Mouse (Mus musculus) megakaryocyte, embryonic 14.5 days (primary cell): ENCODE data around the gene Pkd1l2. TPM values are rescaled to one million over a fixed set of nuclear protein-coding genes. Genes with fewer than 3 reads are reported as not detected.

Source experiments
- H3K27me3 ChIP-seq: replicated peaks from 2 replicates; pipeline ENCODE3; 2012; ENCODE audit warnings: inconsistent platforms
- H3K36me3 ChIP-seq: replicated peaks from 2 replicates; pipeline ENCODE3; 2012; ENCODE audit warnings: low read length, inconsistent platforms, mixed read lengths
- H3K4me1 ChIP-seq: 2 replicates; pipeline ENCODE4 v1.6.1; 2012; ENCODE audit warnings: inconsistent platforms
- H3K4me3 ChIP-seq: replicated peaks from 2 replicates; pipeline ENCODE3; 2012; ENCODE audit warnings: moderate library complexity, mild to moderate bottlenecking, inconsistent platforms
- H3K9me3 ChIP-seq: 2 replicates; pipeline ENCODE4 v1.6.1; 2012; ENCODE audit warnings: inconsistent platforms
- FLI1 ChIP-seq: IDR thresholded peaks from 2 replicates; pipeline ENCODE4 v1.6.1; 2012; ENCODE audit warnings: low read length, inconsistent platforms, mixed read lengths
- GATA1 ChIP-seq: IDR thresholded peaks from 3 replicates; pipeline ENCODE4 v1.6.1; 2012; ENCODE audit warnings: mixed read lengths, low read length, inconsistent platforms, borderline replicate concordance
- polyA plus RNA-seq: library from polyadenylated mRNA; stranded (reverse); fragments of >175 nt; gene quantifications from 2 replicates; pipeline ENCODE4 v1.2.3, GENCODE M21; 2012; ENCODE audit warnings: low replicate concordance; ENCODE audit not compliant: insufficient read depth

The Pkd1l2 gene
- polyA plus RNA-seq, 1 experiment: 0.63 TPM

DNA sequence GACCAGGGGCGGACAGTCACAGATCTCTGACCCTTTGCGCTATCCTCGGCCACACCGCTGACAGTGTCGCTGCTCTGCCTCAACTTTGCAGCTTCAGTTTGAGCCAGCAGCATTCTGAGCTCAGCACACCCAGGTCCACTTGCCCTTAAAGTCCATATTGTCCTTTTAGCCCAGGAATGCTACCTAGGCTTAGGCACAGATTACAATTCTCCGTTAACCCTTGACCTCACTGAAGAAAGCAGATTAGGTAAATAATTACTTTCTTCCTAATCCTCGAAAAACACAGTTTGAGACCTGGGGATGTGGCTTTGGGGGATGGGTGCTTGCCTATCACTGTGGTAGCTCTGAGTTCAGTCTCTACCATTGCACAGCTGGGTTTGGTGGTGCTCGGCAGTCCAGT, 91.0 kb downstream of the Pkd1l2 start:
- no peaks in the 10 kb centered on the region for H3K9me3 ChIP-seq
- H3K4me1 ChIP-seq: peaks cover 35% of the 10 kb centered on the region
- peaks cover 39% of the 10 kb centered on the region for H3K36me3 ChIP-seq
- no peak for TF ChIP-seq GATA1
- no peak for TF ChIP-seq FLI1
- H3K4me3 ChIP-seq: peak overlapping the region; percentile 21
- no peaks in the 10 kb centered on the region for H3K27me3 ChIP-seq

DNA sequence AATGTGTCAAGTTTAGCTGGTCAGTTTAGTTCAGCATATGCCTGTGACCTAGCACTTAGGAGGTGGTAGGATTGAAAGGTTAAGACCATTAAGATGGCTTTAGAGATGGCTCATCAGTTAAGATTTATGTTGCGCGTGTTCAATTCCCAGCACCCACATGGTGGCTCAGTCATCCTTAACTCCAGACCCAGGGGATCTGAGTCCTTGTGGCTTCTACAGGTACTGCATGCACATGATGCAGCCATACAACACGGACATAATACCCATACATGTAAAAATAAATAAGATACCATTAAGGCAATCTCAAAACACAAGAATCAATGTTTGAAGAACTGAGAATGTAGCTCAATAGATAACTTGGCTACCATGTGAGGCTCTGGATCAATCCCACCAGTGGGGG, 92.4 kb downstream of the Pkd1l2 start:
- TF ChIP-seq GATA1: no peak
- TF ChIP-seq FLI1: no peak
- Histone ChIP-seq H3K36me3 (peaks cover 52% of the 10 kb centered on the region), H3K4me1 (peaks cover 30% of the 10 kb centered on the region)

DNA sequence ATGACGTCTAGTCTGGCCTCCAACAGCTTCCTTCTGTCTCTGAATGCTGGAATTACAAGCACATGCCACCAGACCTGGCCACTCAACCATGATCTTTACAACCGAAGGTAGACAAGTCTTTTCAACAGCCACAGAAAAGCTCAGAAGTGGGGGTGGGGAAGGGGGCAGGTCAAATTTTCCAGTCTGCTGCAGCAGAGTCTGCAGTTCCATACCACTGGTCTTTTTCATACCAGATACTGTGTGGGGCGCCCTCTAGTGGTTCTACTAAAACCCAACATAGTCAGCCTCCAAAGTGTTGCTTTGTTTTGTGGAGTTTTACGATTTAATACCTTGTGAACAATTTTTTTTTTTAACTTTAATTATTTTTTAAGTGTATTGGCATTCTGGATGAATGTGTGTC, 102.1 kb downstream of the Pkd1l2 start:
- Histone ChIP-seq H3K4me1 (peaks cover 29% of the 10 kb centered on the region), H3K27me3 (peaks cover 3% of the 10 kb centered on the region), H3K4me3 (peak overlapping the region; percentile 85), H3K9me3 (no peaks in the 10 kb centered on the region), H3K36me3 (peaks cover 23% of the 10 kb centered on the region)
- TF ChIP-seq GATA1: no peak
- no peak for TF ChIP-seq FLI1

More for the DNA sequence above, 92.4 kb downstream of the Pkd1l2 start:
- Histone ChIP-seq H3K27me3 (no peaks in the 10 kb centered on the region), H3K9me3 (no peaks in the 10 kb centered on the region), H3K4me3 (no peak overlapping the region)

DNA sequence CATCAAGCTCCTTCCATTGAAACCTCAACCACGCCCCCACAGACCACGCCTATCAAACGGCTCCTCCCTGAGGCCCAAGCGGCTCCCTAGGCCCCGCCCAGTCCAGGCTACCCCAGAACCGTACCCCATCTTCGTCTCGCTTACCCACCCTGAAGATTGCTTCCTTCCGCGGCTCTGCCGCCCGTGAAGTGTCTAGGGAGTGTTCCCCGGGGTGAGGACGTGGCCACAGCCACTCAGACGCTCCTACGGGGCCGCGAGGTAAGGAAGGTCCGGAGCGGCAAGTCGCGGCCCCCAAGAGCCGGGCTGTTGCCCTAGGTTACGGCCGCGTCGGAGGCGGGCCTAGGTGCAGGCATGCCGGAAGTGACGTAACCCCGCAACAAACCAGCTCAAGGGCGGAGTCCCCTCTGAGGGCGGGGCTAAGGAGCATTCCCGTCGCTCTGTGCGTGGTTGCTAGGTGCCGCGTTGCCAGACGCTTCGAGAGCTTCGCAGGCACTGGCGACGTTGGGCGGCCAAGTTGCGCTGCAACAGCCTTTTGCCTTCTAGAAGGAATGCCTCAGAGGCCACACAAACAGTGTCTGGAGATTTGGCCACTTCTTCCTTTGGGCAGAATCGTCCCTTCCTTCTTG, 103.5 kb downstream of the Pkd1l2 start, which contains the start of gene 1700030J22Rik:
Gene 1700030J22Rik, minus strand, starts transcription at position 329 of the 626 bp plus-strand sequence.
- Histone ChIP-seq H3K9me3 (no peaks in the 10 kb centered on the region), H3K4me1 (peaks cover 34% of the 10 kb centered on the region), H3K4me3 (peak within 1 kb of the TSS; percentile 95), H3K36me3 (peaks cover 12% of the 10 kb centered on the region), H3K27me3 (peaks cover 15% of the 10 kb centered on the region)
- TF ChIP-seq FLI1 (no peak), GATA1 (no peak)

DNA sequence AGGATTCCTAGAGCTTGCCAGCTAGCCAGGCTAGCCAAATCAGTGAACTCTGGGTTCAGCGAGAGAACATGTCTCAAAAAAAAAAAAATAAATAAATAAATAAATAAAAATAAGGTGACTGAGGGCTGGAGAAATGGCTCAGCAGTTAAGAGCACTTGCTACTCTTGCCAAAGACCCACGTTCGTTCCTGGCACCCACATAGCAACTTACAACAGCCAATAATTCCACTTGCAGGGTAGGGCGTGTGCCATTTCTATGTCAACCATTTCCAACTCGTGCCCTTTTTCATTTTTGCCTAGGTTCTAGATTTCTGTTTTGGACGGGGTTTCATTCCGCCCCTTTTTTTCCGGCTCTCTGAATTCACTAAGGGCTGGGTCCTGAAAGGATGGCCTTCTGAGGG, 104.2 kb downstream of the Pkd1l2 start:
- TF ChIP-seq FLI1: no peak
- TF ChIP-seq GATA1: no peak
- Histone ChIP-seq H3K27me3 (peaks cover 19% of the 10 kb centered on the region), H3K9me3 (no peaks in the 10 kb centered on the region), H3K4me1 (peaks cover 34% of the 10 kb centered on the region), H3K36me3 (peaks cover 6% of the 10 kb centered on the region), H3K4me3 (peak overlapping the region; percentile 95)

DNA sequence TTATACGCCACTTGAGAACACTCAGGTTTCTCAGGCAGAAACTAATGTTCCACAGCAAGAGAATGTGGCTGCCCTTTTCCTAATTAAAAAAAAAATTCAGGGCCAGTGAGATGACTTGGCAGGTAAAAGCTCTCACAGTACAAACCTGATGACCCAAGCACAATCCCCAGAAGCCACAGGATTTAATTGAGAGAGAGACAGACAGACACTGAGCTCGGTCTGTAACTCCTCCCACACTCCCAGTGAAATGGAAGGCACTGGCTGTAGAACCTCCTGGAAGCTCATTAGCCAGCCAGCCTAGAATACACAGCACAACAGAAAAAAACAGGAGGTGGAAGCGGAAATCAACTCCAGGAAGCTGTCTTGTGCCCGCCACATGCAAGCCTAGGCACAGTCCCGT, 106.6 kb downstream of the Pkd1l2 start:
- peaks cover 32% of the 10 kb centered on the region for H3K27me3 ChIP-seq
- no peak overlapping the region for H3K4me3 ChIP-seq
- H3K4me1 ChIP-seq: peaks cover 37% of the 10 kb centered on the region
- TF ChIP-seq FLI1: no peak
- TF ChIP-seq GATA1: no peak
- no peaks in the 10 kb centered on the region for H3K36me3 ChIP-seq
- no peaks in the 10 kb centered on the region for H3K9me3 ChIP-seq

DNA sequence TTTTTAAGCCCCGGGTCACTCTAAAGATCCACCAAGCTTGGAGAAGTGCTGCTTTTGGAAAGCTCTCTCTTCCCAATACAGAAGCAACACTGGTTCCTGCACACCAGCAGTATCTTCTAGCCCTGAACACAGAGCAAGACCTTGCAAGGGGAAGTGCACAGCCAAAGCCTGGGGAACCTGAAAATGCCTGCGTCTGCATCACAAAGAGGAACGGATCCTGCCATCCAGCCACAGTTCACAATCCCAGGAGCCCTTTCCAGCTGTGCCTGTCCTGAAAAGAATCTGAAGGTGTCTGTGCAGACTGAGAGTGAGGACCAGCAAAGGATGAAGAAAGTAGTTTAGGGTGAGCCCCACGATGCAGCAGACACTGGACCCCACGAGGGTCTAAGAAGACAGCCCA, 107.2 kb downstream of the Pkd1l2 start:
- Histone ChIP-seq H3K27me3 (peaks cover 35% of the 10 kb centered on the region), H3K4me1 (peaks cover 40% of the 10 kb centered on the region), H3K9me3 (no peaks in the 10 kb centered on the region), H3K4me3 (no peak overlapping the region), H3K36me3 (no peaks in the 10 kb centered on the region)
- TF ChIP-seq GATA1: no peak
- no peak for TF ChIP-seq FLI1

DNA sequence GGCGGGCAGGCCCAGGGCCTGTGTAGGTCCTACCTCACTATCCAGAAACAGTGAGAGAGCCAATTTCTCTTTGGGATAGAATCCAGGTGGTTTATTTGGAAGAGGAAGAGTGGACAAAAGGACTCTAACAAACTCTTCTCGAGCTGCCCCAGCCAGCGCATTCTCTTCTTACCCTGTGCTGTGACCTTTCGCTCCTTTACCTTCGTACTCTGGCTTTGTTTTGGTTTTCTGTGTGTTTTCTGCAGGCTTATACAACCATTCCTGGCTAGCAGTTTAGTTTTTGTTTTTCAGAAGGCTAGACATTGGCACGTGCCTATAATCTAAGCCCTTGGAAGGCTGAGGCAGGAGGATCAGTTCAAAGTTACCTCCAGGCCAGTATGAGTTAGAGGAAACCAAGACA, 112.7 kb downstream of the Pkd1l2 start:
- H3K9me3 ChIP-seq: no peaks in the 10 kb centered on the region
- no peaks in the 10 kb centered on the region for H3K36me3 ChIP-seq
- no peak overlapping the region for H3K4me3 ChIP-seq
- TF ChIP-seq GATA1: no peak
- H3K27me3 ChIP-seq: peaks cover 26% of the 10 kb centered on the region
- peaks cover 8% of the 10 kb centered on the region; the same call in 1 of the 2 replicates for H3K4me1 ChIP-seq

DNA sequence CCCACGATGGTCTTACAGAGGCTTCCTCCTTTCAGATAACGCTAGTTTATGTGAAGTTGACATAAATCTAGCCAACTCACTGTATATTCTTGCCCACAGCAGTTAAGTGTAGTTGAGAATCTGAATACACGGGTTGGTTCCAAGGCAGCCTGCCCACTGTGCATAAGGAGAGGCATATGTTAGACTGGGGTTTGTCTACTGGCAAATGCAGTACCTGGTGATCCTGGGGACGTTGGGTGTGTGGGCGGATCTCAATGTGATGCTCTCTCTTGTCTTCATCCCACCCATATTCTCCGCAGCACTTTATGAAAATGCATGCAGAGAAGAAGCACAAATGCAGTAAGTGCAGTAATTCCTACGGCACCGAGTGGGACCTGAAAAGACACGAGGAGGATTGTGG, 127.8 kb downstream of the Pkd1l2 start:
- Histone ChIP-seq H3K4me1 (peaks cover 50% of the 10 kb centered on the region), H3K36me3 (peaks cover 71% of the 10 kb centered on the region), H3K4me3 (no peak overlapping the region), H3K9me3 (no peaks in the 10 kb centered on the region), H3K27me3 (no peaks in the 10 kb centered on the region)
- no peak for TF ChIP-seq FLI1
- TF ChIP-seq GATA1: no peak

DNA sequence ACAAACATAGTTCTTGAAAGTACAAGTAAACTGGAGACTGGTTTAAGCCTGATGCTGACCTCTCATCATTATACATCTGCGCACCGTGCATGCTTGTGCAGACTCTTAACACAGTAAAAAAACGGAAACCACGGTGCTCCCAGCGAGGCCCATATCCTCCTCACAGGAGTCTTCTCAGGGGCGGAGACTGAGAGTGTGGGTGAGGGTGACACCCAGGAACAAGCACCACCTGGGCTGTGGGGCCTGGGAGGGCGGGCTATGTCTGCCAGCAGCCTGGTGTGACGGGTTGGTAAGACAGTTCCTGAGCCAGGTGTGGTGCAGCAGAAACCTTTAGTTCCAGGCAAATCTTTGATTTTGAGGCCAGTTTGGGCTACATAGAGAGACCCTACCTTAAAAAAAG, 129.8 kb downstream of the Pkd1l2 start:
- H3K4me3 ChIP-seq: no peak overlapping the region
- no peaks in the 10 kb centered on the region for H3K9me3 ChIP-seq
- H3K36me3 ChIP-seq: peaks cover 51% of the 10 kb centered on the region
- no peak for TF ChIP-seq GATA1
- TF ChIP-seq FLI1: no peak
- H3K4me1 ChIP-seq: peaks cover 49% of the 10 kb centered on the region
- no peaks in the 10 kb centered on the region for H3K27me3 ChIP-seq

DNA sequence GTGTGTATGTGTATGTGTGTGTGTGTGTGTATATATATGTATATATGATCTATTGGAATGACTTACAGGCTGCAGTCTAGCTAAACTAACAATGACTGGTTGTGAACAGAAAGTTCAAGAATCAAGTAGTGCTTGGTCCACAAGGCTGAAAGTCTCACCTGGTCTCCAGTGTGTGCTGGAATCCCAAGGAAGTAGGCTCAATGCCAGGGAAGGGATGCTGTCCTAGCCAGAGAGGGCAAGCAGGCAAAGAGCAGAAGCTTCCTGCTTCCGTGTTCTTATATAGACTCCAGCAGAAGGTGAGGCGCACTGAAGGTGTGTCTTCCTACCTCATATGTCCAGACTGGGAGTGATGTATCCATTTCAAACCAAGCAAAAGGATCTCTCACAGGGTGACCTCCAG, 130.5 kb downstream of the Pkd1l2 start:
- Histone ChIP-seq H3K4me1 (peaks cover 54% of the 10 kb centered on the region), H3K9me3 (no peaks in the 10 kb centered on the region), H3K4me3 (no peak overlapping the region), H3K36me3 (peaks cover 45% of the 10 kb centered on the region), H3K27me3 (no peaks in the 10 kb centered on the region)
- TF ChIP-seq FLI1: no peak
- TF ChIP-seq GATA1: no peak
